Mouse (Mus musculus) CH12.LX (cell line): ENCODE measurements around the gene Gss.

Source experiments
- CHD1 ChIP-seq: IDR thresholded peaks from 2 replicates; pipeline ENCODE4 v1.6.1; 2012; ENCODE audit warnings: low read depth, low read length, improper control_type of control experiment, inconsistent platforms
- CHD2 ChIP-seq: IDR thresholded peaks from 2 replicates; pipeline ENCODE4 v1.6.1; 2011; ENCODE audit warnings: low read length, improper control_type of control experiment
- CTCF ChIP-seq, 2 experiments: IDR thresholded peaks in 1 of 2; conservative IDR thresholded peaks in 1 of 2; 2 replicates each; pipeline ENCODE4 v1.5.1; 2011 to 2012; ENCODE audit warnings: low read depth in 2 of 2, low read length in 2 of 2, improper control_type of control experiment in 1 of 2, inconsistent platforms in 1 of 2, mild to moderate bottlenecking in 1 of 2, moderate library complexity in 1 of 2
- EP300 ChIP-seq: IDR thresholded peaks from 2 replicates; pipeline ENCODE4 v1.6.1; 2011; ENCODE audit warnings: low read length, improper control_type of control experiment
- POLR2A ChIP-seq: IDR thresholded peaks from 2 replicates; pipeline ENCODE4 v1.6.1; 2011; ENCODE audit warnings: low read depth, mild to moderate bottlenecking, improper control_type of control experiment, low read length
- POLR2AphosphoS2 ChIP-seq: IDR thresholded peaks from 2 replicates; pipeline ENCODE4 v1.6.1; 2011; ENCODE audit warnings: low read depth, low read length, improper control_type of control experiment
- TCF12 ChIP-seq: IDR thresholded peaks from 2 replicates; pipeline ENCODE4 v1.6.1; 2014; ENCODE audit warnings: low read depth, mild to moderate bottlenecking, inconsistent platforms, low read length, improper control_type of control experiment
- USF1 ChIP-seq: IDR thresholded peaks from 2 replicates; pipeline ENCODE4 v1.6.1; 2014; ENCODE audit warnings: low read depth, mild to moderate bottlenecking, inconsistent platforms, low read length, improper control_type of control experiment
- ZMIZ1 ChIP-seq: IDR thresholded peaks from 2 replicates; pipeline ENCODE4 v1.6.1; 2012; ENCODE audit warnings: low read depth, mild to moderate bottlenecking, inconsistent platforms, low read length, improper control_type of control experiment
- ZNF384 ChIP-seq: IDR thresholded peaks from 2 replicates; pipeline ENCODE4 v1.6.1; 2012; ENCODE audit warnings: low read depth, low read length, improper control_type of control experiment, inconsistent platforms

DNA sequence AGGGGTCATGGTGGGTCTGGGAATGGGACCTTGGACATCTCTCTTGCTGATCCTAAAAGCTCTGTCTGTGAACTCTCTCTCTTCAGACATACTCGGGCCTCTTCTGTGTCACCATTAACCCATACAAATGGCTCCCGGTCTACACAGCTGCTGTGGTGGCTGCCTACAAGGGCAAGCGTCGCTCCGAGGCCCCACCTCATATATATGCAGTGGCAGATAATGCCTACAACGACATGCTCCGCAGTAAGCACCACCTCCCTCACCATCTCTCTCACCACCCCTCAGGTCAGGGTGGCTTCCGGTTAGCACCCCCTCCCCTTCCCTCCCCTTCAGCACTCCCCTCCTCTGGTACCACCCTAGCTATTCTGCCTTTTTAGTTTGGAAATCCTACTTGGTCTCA is 21.3 kb upstream of the Gss start:
- TF ChIP-seq POLR2A: no peak
- no peak for TF ChIP-seq CTCF (conservative IDR thresholded peaks at IDR 0.05 in 1 of 2, IDR thresholded peaks at IDR 0.05 in 1 of 2; ENCODE audit: low read depth in 2 of 2, low read length in 2 of 2)
- no peak for TF ChIP-seq ZMIZ1
- TF ChIP-seq CHD2: no peak
- TF ChIP-seq USF1: no peak
- no peak for TF ChIP-seq EP300
- no peak for TF ChIP-seq TCF12
- TF ChIP-seq CHD1: no peak
- no peak for TF ChIP-seq POLR2AphosphoS2
- no peak for TF ChIP-seq ZNF384
